Mouse (Mus musculus) C2C12 (cell line): ENCODE data around the gene Saysd1.

Experiments used
- CTCF ChIP-seq: IDR thresholded peaks from one replicate; pipeline ENCODE4 v1.5.1; 2011; ENCODE audit not compliant: control insufficient read depth, insufficient read depth, insufficient read length
- USF1 ChIP-seq: IDR thresholded peaks from one replicate; pipeline ENCODE4 v1.6.1; 2011; ENCODE audit warnings: low read depth, mild to moderate bottlenecking, control low read depth, moderate library complexity

DNA sequence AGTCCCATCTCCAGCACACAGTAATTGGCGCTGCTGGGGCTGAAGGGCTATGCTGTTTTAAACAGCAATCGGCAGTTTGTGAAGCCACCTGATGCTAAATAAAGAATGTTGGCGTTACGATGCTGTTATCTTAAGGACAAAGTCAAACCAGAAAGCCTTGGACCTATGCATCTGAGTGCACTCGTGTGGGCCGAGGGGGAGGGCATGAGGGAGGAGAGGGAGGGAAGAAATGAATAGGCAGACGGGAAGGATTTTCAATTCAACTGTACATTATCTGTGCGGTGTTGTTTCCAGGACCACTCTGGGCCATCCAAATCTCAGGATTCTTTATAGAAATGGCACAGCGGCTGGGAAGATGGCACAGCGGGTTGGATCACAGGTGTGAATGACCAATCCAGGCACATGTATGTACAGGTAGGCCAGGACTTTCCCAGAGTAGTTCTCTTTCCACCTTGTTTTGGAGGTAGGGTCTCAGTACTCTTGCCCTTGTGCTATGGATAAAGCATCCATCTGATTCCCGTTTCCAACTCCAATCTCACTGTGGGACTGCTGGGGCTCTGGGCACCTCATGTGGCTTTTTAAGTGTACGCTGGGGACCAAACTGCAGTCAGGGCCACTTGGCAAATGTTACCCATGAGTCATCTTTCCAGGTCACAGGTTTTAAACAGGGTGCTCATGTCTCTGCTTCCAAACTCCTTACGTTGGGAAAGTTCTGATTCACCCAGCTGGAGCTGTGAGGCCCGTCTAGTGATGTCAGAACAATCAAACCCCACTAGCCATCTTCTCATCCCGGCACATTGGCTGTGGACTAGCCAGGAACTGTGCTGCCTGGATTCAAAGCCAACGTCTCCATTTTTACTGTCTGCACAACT lies at the start of gene Saysd1:
- no peak for TF ChIP-seq CTCF
- TF ChIP-seq USF1 = no peak
